Mouse (Mus musculus): ENCODE results near the gene Klhl3. TPM values are rescaled to one million over a fixed set of nuclear protein-coding genes. Genes with fewer than 3 reads are reported as not detected.

Klhl3 gene
- polyA plus RNA-seq (2012), result not detected in 2 replicates

- TF ChIP-seq GATA1 (IDR thresholded peaks at IDR 0.05; ENCODE audit: low read length), result no peak
Observed at GRCm38 (mm10) chr13:58113061-58113900, at the start of gene Klhl3. Klhl3 (minus strand) TSS chr13:58113592.

GRCm38 (mm10) chr13:58160761-58161160 is 47.4 kb upstream of the Klhl3 start:
- TF ChIP-seq GATA1 (IDR thresholded peaks at IDR 0.05; ENCODE audit: low read length), result no peak

- TF ChIP-seq GATA1 (IDR thresholded peaks at IDR 0.05; ENCODE audit: low read length), result no peak
Observed at GRCm38 (mm10) chr13:58158099-58158912, 44.9 kb upstream of the Klhl3 start.

GRCm38 (mm10) chr13:58157447-58158098 is 44.2 kb upstream of the Klhl3 start, which contains the start of gene Idnk:
Idnk (plus strand) TSS chr13:58157649.
- no peak for TF ChIP-seq GATA1 (IDR thresholded peaks at IDR 0.05; ENCODE audit: low read length)

- TF ChIP-seq GATA1 (IDR thresholded peaks at IDR 0.05; ENCODE audit: low read length), result no peak
Observed at GRCm38 (mm10) chr13:58157036-58157435, 43.6 kb upstream of the Klhl3 start.

GRCm38 (mm10) chr13:58156031-58156430 is 42.6 kb upstream of the Klhl3 start:
- TF ChIP-seq GATA1 (IDR thresholded peaks at IDR 0.05; ENCODE audit: low read length), result no peak

GRCm38 (mm10) chr13:58150442-58150841 is 37.0 kb upstream of the Klhl3 start:
- no peak for TF ChIP-seq GATA1 (IDR thresholded peaks at IDR 0.05; ENCODE audit: low read length)

- TF ChIP-seq GATA1 (IDR thresholded peaks at IDR 0.05; ENCODE audit: low read length), result no peak
Observed at GRCm38 (mm10) chr13:58149629-58150028, 36.2 kb upstream of the Klhl3 start.

GRCm38 (mm10) chr13:58149033-58149558 is 35.7 kb upstream of the Klhl3 start:
- no peak for TF ChIP-seq GATA1 (IDR thresholded peaks at IDR 0.05; ENCODE audit: low read length)

GRCm38 (mm10) chr13:58148256-58148831 is 35.0 kb upstream of the Klhl3 start:
- TF ChIP-seq GATA1 (IDR thresholded peaks at IDR 0.05; ENCODE audit: low read length), result no peak

GRCm38 (mm10) chr13:58147760-58148159 is 34.4 kb upstream of the Klhl3 start:
- TF ChIP-seq GATA1 (IDR thresholded peaks at IDR 0.05; ENCODE audit: low read length), result no peak

- no peak for TF ChIP-seq GATA1 (IDR thresholded peaks at IDR 0.05; ENCODE audit: low read length)
Observed at GRCm38 (mm10) chr13:58131692-58132091, 18.3 kb upstream of the Klhl3 start.

GRCm38 (mm10) chr13:58129687-58130246 is 16.4 kb upstream of the Klhl3 start:
- TF ChIP-seq GATA1 (IDR thresholded peaks at IDR 0.05; ENCODE audit: low read length), result no peak

- no peak for TF ChIP-seq GATA1 (IDR thresholded peaks at IDR 0.05; ENCODE audit: low read length)
Observed at GRCm38 (mm10) chr13:58128768-58129671, 15.6 kb upstream of the Klhl3 start.
